In the genomic region with DNA sequence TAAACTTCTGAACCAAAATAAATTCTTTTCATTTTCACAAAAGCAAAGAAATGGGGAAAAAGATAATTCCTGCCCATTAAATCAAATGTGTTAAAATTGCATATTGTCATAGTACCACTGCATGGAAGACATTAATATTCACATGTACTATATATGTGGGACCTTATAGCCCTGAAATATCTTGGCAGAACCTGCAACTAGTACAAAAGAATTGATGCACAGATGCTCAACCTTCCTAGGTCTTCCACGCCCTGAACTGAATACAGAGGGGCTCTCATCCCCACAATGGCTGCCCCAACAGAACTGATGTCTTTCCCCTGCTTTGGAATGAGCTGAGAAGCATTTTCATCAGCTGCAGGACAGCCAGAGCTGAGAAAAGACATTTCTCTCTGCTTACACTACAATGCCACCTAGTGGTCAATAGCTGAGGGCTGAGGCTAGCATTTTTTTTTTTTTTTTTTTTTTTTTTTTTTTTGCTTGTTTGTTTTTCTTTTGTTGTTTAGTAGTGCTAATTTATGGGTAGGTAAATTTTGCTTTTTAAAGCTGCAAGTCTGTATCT, we compare ENCODE assay signal across 8 mouse cellular contexts.
DNase-seq lines count a peak whose midpoint lies in the region; ATAC-seq and TF ChIP-seq lines count a peak whose summit lies in the region.
"Had no signal": no experiment of that assay in that cellular context is flagged by ENCODE, and none has a peak within 500 bp of the region (broad histone marks: within the 10 kb centered on the region; RNA-seq: fewer than 3 reads in every experiment).

No protein-coding gene starts in this region.

- no peak overlapping the region for H3K4me2 ChIP-seq in kidney, postnatal 0 days (ENCODE audit: low read length)

- H3K36me3 ChIP-seq in kidney, postnatal 0 days (ENCODE audit: insufficient read depth, low read length) = no peaks in the 10 kb centered on the region

- no peak overlapping the region for H3K9ac ChIP-seq in kidney, postnatal 0 days (ENCODE audit: low read depth, low read length)

- no peak overlapping the region for H3K4me3 ChIP-seq in kidney, postnatal 0 days (replicated peaks; ENCODE audit: low read depth, low read length)

- TF ChIP-seq CTCF in kidney, postnatal 0 days (IDR thresholded peaks at IDR 0.05; ENCODE audit: low read depth) = peak; percentile 88

- H3K27me3 ChIP-seq in kidney, postnatal 0 days (ENCODE audit: insufficient read depth, low read length) = no peaks in the 10 kb centered on the region

- WGBS in kidney, postnatal 0 days = 6% methylated on average over 1 of the region's 1 CpGs

- no peaks in the 10 kb centered on the region for H3K4me1 ChIP-seq in kidney, postnatal 0 days (replicated peaks; ENCODE audit: insufficient read depth, low read length)

- DNase-seq in layer of hippocampus, adult 11-12 months (ENCODE audit: low spot score) = peak; percentile 28
- no peak for DNase-seq in layer of hippocampus, postnatal 25 days (ENCODE audit: extremely low spot score in 1 of 2, low spot score in 1 of 2)
- peak; percentile 59 for DNase-seq in R1 (ENCODE audit: low read depth, low spot score)
- DNase-seq in embryo, embryonic 11.5 days (ENCODE audit: low read depth, low spot score) = peak; percentile 29
- DNase-seq in kidney, postnatal 0 days (ENCODE audit: low spot score) = peak; percentile 71
- DNase-seq in mesoderm, embryonic 11.5 days (ENCODE audit: low read depth, low spot score) = peak; percentile 65
- DNase-seq in thymus, postnatal 0 days (ENCODE audit: low spot score) = no peak

- no peaks in the 10 kb centered on the region for H3K9me3 ChIP-seq in kidney, postnatal 0 days (replicated peaks; ENCODE audit: low read length)

- no peak overlapping the region for H3K27ac ChIP-seq in kidney, postnatal 0 days
- H3K27ac ChIP-seq: macrophage had no signal

- ATAC-seq in kidney, postnatal 0 days (replicated peaks; ENCODE audit: low FRiP score, low read depth) = no peak

Comparison
In these comparisons a context has a peak if more than half of its experiments do, and no peak if none do; other contexts are left out.
1. DNase-seq: peak in layer of hippocampus, adult 11-12 months (single experiment), R1 (single experiment), embryo, embryonic 11.5 days (single experiment), kidney, postnatal 0 days (single experiment) and mesoderm, embryonic 11.5 days (single experiment); none in layer of hippocampus, postnatal 25 days (0 of 2) and thymus, postnatal 0 days (single experiment).